Mouse (Mus musculus): ENCODE results near the gene Frmd3. TPM values are rescaled to one million over a fixed set of nuclear protein-coding genes. Genes with fewer than 3 reads are reported as not detected.
A peak's percentile ranks its signal among the peaks of the same experiment; 100 is the strongest.

Frmd3 gene
- 0.97 and 2.0 TPM in 2 replicates for polyA plus RNA-seq (2014; fragmentation: Nextera tagmentation; extraction: Ambion mirVana)

GRCm38 (mm10) chr4:74013211-74014047 lies at the start of gene Frmd3:
Gene Frmd3, plus strand, starts transcription at chr4:74013442.
- 0 out of 2 replicates have a peak, but pooled peaks cover 4% of the 10 kb centered on the region for H3K4me1 ChIP-seq (ENCODE audit: control insufficient read depth, insufficient read depth, low read length)
- peak; percentile 95 for ATAC-seq (ENCODE audit: low FRiP score, low TSS enrichment)
- peak within 1 kb of the TSS; percentile 48 for H3K4me3 ChIP-seq (ENCODE audit: low read length)
- peak within 1 kb of the TSS; percentile 54 for H3K9ac ChIP-seq (ENCODE audit: low read depth, low read length)
- WGBS: under 1% methylated on average over 51 of the region's 56 CpGs
- H3K9me3 ChIP-seq (ENCODE audit: control insufficient read depth, low read length): no peaks in the 10 kb centered on the region
- no peak within 1 kb of the TSS for H3K27ac ChIP-seq (ENCODE audit: low read depth, low read length)
- no peaks in the 10 kb centered on the region for H3K36me3 ChIP-seq (ENCODE audit: control insufficient read depth, insufficient read depth, low read length)
- peaks cover 11% of the 10 kb centered on the region for H3K27me3 ChIP-seq (ENCODE audit: control insufficient read depth, insufficient read depth, low read length)
- H3K4me2 ChIP-seq (replicated peaks; ENCODE audit: low read depth, low read length): peak within 1 kb of the TSS; percentile 70

GRCm38 (mm10) chr4:73980454-73980853 lies 32.8 kb upstream of the Frmd3 start:
- no peak overlapping the region for H3K27ac ChIP-seq (ENCODE audit: low read depth, low read length)
- H3K4me1 ChIP-seq (ENCODE audit: control insufficient read depth, insufficient read depth, low read length): no peaks in the 10 kb centered on the region
- no peaks in the 10 kb centered on the region for H3K27me3 ChIP-seq (ENCODE audit: control insufficient read depth, insufficient read depth, low read length)
- no peak for ATAC-seq (ENCODE audit: low FRiP score, low TSS enrichment)
- H3K9me3 ChIP-seq (ENCODE audit: control insufficient read depth, low read length): no peaks in the 10 kb centered on the region
- no peak overlapping the region for H3K4me3 ChIP-seq (ENCODE audit: low read length)
- no peak overlapping the region for H3K9ac ChIP-seq (ENCODE audit: low read depth, low read length)
- H3K4me2 ChIP-seq (replicated peaks; ENCODE audit: low read depth, low read length): no peak overlapping the region
- H3K36me3 ChIP-seq (ENCODE audit: control insufficient read depth, insufficient read depth, low read length): no peaks in the 10 kb centered on the region
- 90% methylated on average over 3 of the region's 3 CpGs for WGBS

GRCm38 (mm10) chr4:74012277-74012676 lies 965 bp upstream of the Frmd3 start:
- Histone ChIP-seq H3K27ac (ENCODE audit: low read depth, low read length) (no peak overlapping the region), H3K9me3 (ENCODE audit: control insufficient read depth, low read length) (no peaks in the 10 kb centered on the region), H3K4me3 (ENCODE audit: low read length) (no peak overlapping the region), H3K36me3 (ENCODE audit: control insufficient read depth, insufficient read depth, low read length) (no peaks in the 10 kb centered on the region), H3K4me2 (replicated peaks; ENCODE audit: low read depth, low read length) (no peak overlapping the region), H3K27me3 (ENCODE audit: control insufficient read depth, insufficient read depth, low read length) (peaks cover 11% of the 10 kb centered on the region), H3K4me1 (ENCODE audit: control insufficient read depth, insufficient read depth, low read length) (0 out of 2 replicates have a peak, but pooled peaks cover 4% of the 10 kb centered on the region), H3K9ac (ENCODE audit: low read depth, low read length) (no peak overlapping the region)
- WGBS: 50% methylated on average over 3 of the region's 3 CpGs
- ATAC-seq (ENCODE audit: low FRiP score, low TSS enrichment): no peak

- Histone ChIP-seq H3K27ac (ENCODE audit: low read depth, low read length) (no peak overlapping the region), H3K9me3 (ENCODE audit: control insufficient read depth, low read length) (no peaks in the 10 kb centered on the region), H3K4me2 (replicated peaks; ENCODE audit: low read depth, low read length) (peak overlapping the region; percentile 70), H3K36me3 (ENCODE audit: control insufficient read depth, insufficient read depth, low read length) (no peaks in the 10 kb centered on the region), H3K9ac (ENCODE audit: low read depth, low read length) (no peak overlapping the region), H3K4me1 (ENCODE audit: control insufficient read depth, insufficient read depth, low read length) (0 out of 2 replicates have a peak, but pooled peaks cover 4% of the 10 kb centered on the region), H3K4me3 (ENCODE audit: low read length) (no peak overlapping the region), H3K27me3 (ENCODE audit: control insufficient read depth, insufficient read depth, low read length) (peaks cover 11% of the 10 kb centered on the region)
- no peak for ATAC-seq (ENCODE audit: low FRiP score, low TSS enrichment)
- WGBS: 42% methylated on average over 4 of the region's 4 CpGs
Measured at GRCm38 (mm10) chr4:74012700-74013099, 542 bp upstream of the Frmd3 start.

- Histone ChIP-seq H3K4me3 (ENCODE audit: low read length) (peak overlapping the region; percentile 48), H3K9ac (ENCODE audit: low read depth, low read length) (peak overlapping the region; percentile 54), H3K4me2 (replicated peaks; ENCODE audit: low read depth, low read length) (peak overlapping the region; percentile 70), H3K36me3 (ENCODE audit: control insufficient read depth, insufficient read depth, low read length) (no peaks in the 10 kb centered on the region), H3K4me1 (ENCODE audit: control insufficient read depth, insufficient read depth, low read length) (0 out of 2 replicates have a peak, but pooled peaks cover 4% of the 10 kb centered on the region), H3K27me3 (ENCODE audit: control insufficient read depth, insufficient read depth, low read length) (peaks cover 11% of the 10 kb centered on the region), H3K9me3 (ENCODE audit: control insufficient read depth, low read length) (no peaks in the 10 kb centered on the region), H3K27ac (ENCODE audit: low read depth, low read length) (no peak overlapping the region)
- peak; percentile 33; the same call in 1 of the 2 replicates for ATAC-seq (ENCODE audit: low FRiP score, low TSS enrichment)
- 8% methylated on average over 11 of the region's 11 CpGs for WGBS
Measured at GRCm38 (mm10) chr4:74014048-74014500, 832 bp downstream of the Frmd3 start.

- Histone ChIP-seq H3K36me3 (ENCODE audit: control insufficient read depth, insufficient read depth, low read length) (no peaks in the 10 kb centered on the region), H3K4me3 (ENCODE audit: low read length) (no peak overlapping the region), H3K9me3 (ENCODE audit: control insufficient read depth, low read length) (0 out of 2 replicates have a peak, but pooled peaks cover 2% of the 10 kb centered on the region), H3K27ac (ENCODE audit: low read depth, low read length) (no peak overlapping the region), H3K4me2 (replicated peaks; ENCODE audit: low read depth, low read length) (no peak overlapping the region), H3K4me1 (ENCODE audit: control insufficient read depth, insufficient read depth, low read length) (no peaks in the 10 kb centered on the region), H3K27me3 (ENCODE audit: control insufficient read depth, insufficient read depth, low read length) (no peaks in the 10 kb centered on the region), H3K9ac (ENCODE audit: low read depth, low read length) (no peak overlapping the region)
- WGBS: 79% methylated on average over 2 of the region's 2 CpGs
- ATAC-seq (ENCODE audit: low FRiP score, low TSS enrichment): no peak
Measured at GRCm38 (mm10) chr4:74020084-74020483, 6.8 kb downstream of the Frmd3 start.

- ATAC-seq (ENCODE audit: low FRiP score, low TSS enrichment): no peak
- Histone ChIP-seq H3K27me3 (ENCODE audit: control insufficient read depth, insufficient read depth, low read length) (no peaks in the 10 kb centered on the region), H3K4me2 (replicated peaks; ENCODE audit: low read depth, low read length) (no peak overlapping the region), H3K27ac (ENCODE audit: low read depth, low read length) (no peak overlapping the region), H3K36me3 (ENCODE audit: control insufficient read depth, insufficient read depth, low read length) (no peaks in the 10 kb centered on the region), H3K4me1 (ENCODE audit: control insufficient read depth, insufficient read depth, low read length) (no peaks in the 10 kb centered on the region), H3K4me3 (ENCODE audit: low read length) (no peak overlapping the region), H3K9me3 (ENCODE audit: control insufficient read depth, low read length) (no peaks in the 10 kb centered on the region), H3K9ac (ENCODE audit: low read depth, low read length) (no peak overlapping the region)
Measured at GRCm38 (mm10) chr4:74043226-74043625, 30.0 kb downstream of the Frmd3 start.

GRCm38 (mm10) chr4:74051692-74052091 lies 38.5 kb downstream of the Frmd3 start:
- H3K4me3 ChIP-seq (ENCODE audit: low read length): no peak overlapping the region
- no peak for ATAC-seq (ENCODE audit: low FRiP score, low TSS enrichment)
- WGBS: 73% methylated on average over 1 of the region's 1 CpGs

GRCm38 (mm10) chr4:74076727-74077126 lies 63.5 kb downstream of the Frmd3 start:
- no peaks in the 10 kb centered on the region for H3K9me3 ChIP-seq (ENCODE audit: control insufficient read depth, low read length)
- no peak overlapping the region for H3K4me2 ChIP-seq (replicated peaks; ENCODE audit: low read depth, low read length)
- H3K27ac ChIP-seq (ENCODE audit: low read depth, low read length): no peak overlapping the region
- H3K27me3 ChIP-seq (ENCODE audit: control insufficient read depth, insufficient read depth, low read length): no peaks in the 10 kb centered on the region
- no peaks in the 10 kb centered on the region for H3K36me3 ChIP-seq (ENCODE audit: control insufficient read depth, insufficient read depth, low read length)
- no peaks in the 10 kb centered on the region for H3K4me1 ChIP-seq (ENCODE audit: control insufficient read depth, insufficient read depth, low read length)
- no peak overlapping the region for H3K9ac ChIP-seq (ENCODE audit: low read depth, low read length)
- no peak for ATAC-seq (ENCODE audit: low FRiP score, low TSS enrichment)
- 32% methylated on average over 2 of the region's 2 CpGs for WGBS
- no peak overlapping the region for H3K4me3 ChIP-seq (ENCODE audit: low read length)

More at GRCm38 (mm10) chr4:74051692-74052091, 38.5 kb downstream of the Frmd3 start:
- no peaks in the 10 kb centered on the region for H3K36me3 ChIP-seq (ENCODE audit: control insufficient read depth, insufficient read depth, low read length)
- no peak overlapping the region for H3K9ac ChIP-seq (ENCODE audit: low read depth, low read length)
- H3K27ac ChIP-seq (ENCODE audit: low read depth, low read length): no peak overlapping the region
- no peaks in the 10 kb centered on the region for H3K27me3 ChIP-seq (ENCODE audit: control insufficient read depth, insufficient read depth, low read length)
- H3K4me1 ChIP-seq (ENCODE audit: control insufficient read depth, insufficient read depth, low read length): no peaks in the 10 kb centered on the region
- H3K9me3 ChIP-seq (ENCODE audit: control insufficient read depth, low read length): no peaks in the 10 kb centered on the region
- H3K4me2 ChIP-seq (replicated peaks; ENCODE audit: low read depth, low read length): no peak overlapping the region

Measured in kidney, embryonic 14.5 days (tissue).